Mouse (Mus musculus): Measurements from ENCODE around the gene Srp68.

The Srp68 gene

DNA sequence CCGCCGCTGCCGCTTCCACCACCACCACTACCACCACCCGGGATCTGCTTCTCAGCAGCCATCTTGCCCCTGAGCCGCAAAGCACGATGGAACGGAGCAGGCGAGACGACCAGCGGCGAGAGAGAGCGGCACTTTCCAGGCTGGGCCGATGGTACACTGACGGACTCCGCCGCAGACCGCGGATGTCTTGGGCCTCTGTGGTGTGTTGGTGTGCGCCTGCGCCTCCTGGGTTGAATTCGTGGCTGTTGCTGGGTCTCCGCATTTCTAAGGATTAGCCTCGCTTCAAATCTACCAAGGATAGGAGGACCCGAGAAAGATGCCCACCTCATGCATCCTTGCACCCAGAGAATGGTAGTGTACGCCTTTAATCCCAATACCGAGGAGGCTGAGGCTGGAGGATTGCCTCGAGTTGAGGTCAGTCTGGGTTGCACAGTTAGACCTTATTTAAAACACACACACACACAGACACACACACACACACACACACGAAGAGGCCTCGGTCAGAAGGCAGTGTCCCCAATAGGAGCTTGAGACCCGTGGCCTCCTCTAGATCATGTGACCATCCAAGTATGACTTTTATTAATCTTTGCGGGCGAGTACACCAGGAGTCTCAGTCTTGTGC is at the start of gene Srp68:
Gene Srp68, minus strand, starts transcription at position 173 of the 622 bp plus-strand sequence.
- peak; percentile 83 to 88 for DNase-seq (ENCODE audit: low read depth in 2 of 2, low spot score in 2 of 2)

DNA sequence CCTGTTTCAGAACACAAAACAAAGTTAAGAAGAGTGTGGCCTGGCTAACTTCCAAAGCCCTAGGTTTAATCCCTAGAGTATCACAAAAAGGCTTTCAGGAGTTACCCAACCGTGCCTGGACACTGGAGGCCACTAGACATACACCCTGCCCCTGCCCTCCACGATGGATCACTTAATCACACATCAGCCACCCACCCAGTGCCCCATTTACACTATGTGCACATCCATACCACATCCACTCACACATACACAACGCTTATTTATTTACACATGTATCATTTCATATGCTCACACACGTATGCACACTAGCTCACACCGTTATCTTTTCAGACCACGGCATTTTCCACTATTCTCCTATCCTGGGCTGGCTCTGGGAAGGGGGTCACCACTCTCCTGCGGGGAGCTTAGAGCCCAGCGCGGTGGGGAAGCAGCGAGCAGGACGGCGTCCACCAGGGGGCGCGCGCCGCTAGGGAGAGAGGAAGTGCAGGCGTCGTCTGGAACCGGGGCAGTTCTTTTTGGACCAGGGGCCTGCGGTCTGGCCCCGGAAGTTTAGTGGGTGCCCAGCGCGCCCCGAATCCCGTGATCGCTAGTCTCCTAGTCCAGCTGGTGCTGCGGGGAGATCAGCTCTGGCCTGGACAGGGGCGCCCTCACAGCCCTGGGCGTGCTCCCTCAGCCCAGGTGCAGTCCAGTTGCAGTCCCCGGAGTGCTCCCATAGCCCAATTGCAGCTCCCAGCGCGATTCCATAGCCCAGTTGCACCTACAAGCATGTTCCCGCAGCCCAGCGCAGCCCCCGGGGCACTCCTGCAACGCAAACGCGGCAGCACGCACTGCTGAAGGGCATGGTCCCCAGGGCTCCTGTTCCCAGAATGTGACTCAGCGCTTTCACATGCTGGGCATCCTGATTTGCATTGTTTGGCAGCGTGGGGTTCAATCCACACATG is 45.0 kb upstream of the Srp68 start:
- DNase-seq (ENCODE audit: low read depth in 2 of 2, low spot score in 2 of 2), result peak; percentile 85 to 86

DNA sequence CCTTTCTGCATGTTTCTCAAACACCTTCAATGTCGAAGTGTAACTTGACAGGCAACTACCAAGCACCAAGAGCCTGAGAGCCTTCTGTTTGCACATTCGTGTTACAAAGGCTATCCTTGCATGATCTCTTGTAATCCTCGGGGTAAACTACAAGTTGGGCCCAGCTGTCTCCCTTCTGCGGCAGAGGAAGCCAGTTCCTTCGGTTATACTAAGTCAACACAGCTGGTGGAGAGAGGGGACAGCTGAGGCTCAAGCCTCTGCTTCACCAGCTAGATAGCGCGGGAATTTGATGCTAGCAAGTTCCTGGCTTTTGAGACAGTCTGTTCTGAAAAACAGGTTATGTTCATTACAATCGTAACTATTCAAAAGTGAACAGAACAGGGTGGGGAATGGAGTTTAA is 38.3 kb upstream of the Srp68 start:
- no peak for DNase-seq (ENCODE audit: low read depth in 2 of 2, low spot score in 2 of 2)

DNA sequence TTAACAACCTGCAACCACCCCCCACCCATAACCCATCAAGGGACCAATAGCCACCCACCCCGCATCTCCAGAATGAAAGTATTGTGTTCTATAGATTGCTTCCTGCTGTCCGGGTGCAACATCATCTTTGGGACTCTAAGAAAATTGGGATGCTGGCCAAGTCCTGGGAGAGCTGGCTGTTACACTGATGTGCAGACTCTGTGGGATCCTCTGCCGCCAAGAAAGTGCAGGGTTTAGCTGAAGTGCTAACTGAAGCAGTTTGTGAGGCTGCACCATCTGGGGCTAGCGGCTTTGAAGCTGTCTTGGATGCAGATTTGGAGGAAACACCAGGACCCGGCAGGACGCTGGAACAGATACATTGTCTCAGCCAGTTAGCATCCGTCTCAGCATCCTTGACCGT is 37.2 kb upstream of the Srp68 start:
- DNase-seq (ENCODE audit: low read depth in 2 of 2, low spot score in 2 of 2), result no peak

DNA sequence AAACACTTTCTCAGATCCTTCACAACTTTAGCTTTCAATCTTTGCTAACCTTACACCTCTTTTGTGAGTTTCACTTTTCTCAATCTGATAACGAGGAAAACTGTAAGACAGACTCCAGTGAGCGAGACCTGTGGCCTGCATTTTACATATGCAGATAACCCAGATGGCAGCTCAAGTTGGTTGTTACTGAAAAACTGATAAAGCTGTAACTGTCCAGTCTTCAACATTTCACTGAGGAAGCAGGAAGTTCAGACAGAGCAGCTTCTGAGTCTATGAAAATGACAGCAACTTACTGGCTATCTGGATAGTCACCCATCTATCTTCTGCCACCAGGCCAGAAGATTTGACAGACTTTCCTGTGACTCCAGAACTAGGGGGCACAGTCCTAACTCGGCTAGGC is 35.6 kb upstream of the Srp68 start:
- no peak for DNase-seq (ENCODE audit: low read depth in 2 of 2, low spot score in 2 of 2)

DNA sequence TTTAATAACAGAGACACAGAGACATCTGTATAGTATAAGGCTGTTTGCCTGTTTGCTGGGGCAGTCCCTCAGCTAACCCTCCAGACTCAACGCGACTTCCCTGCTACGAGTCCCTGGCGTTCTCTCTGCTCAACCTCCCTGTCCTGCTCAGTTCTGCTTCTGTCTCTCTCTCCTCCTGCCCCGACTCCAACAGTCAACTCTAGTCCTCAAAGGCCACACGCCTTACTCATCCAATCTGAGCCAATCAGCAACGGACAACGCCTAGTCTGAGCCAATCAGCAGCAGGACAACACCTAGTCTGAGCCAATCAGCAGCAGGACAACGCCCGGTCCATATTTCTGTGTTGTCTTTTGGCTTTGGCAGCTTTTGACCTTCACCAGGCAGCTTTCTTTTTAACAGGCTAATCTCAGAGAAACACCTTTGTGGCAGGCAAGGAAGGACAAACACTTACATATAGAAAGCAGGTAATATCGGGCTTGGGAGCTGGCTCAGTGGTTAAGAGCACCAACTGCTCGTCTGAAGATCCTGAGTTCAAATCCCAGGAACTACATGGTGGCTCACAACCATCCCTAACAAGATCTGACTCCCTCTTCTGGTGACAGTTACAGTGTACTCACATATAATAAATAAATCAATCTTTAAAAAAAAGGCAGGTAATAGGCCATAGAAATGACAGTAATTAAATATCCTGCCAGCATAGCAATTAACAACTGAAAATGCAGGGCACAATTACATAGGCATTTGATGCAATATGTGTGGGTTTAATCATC is 33.9 kb upstream of the Srp68 start:
- DNase-seq (ENCODE audit: low read depth in 2 of 2, low spot score in 2 of 2), result no peak

DNA sequence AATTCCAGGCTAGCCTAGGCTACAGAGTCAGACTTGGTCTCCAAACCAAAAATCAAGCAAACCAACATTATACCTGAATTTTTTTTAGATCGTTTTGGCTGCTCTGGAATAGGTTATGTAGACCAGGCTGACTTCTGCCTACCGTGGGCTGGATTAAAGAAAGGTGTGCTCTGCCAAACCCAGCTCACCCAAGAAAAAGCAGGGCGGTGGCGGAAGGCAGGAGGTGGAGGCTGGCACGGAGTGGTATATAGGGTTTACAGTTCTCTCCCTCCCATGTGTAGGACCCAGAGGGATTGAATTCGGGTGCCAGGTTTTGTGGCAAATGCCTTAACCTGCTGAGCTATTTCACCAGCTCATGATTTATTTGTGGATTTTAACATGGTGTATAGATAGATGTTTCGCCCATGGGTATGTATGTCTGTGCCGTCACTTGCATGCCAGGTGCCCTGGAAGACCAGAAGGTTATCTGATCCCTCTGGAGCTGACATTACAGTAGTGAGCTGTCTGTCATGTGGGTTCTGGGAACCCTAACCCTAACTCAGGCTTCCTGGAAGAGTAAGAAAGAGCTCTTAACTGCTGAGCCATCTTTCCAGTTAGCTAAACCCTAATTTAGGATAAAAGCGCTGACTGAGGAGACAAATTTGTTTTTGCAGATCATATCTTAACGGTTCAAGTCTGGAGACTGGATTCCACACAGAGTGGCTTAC is 33.2 kb upstream of the Srp68 start, which contains the start of gene Exoc7:
Gene Exoc7, minus strand, starts transcription at position 215 of the 707 bp plus-strand sequence.
- DNase-seq (ENCODE audit: low read depth in 2 of 2, low spot score in 2 of 2), result no peak

DNA sequence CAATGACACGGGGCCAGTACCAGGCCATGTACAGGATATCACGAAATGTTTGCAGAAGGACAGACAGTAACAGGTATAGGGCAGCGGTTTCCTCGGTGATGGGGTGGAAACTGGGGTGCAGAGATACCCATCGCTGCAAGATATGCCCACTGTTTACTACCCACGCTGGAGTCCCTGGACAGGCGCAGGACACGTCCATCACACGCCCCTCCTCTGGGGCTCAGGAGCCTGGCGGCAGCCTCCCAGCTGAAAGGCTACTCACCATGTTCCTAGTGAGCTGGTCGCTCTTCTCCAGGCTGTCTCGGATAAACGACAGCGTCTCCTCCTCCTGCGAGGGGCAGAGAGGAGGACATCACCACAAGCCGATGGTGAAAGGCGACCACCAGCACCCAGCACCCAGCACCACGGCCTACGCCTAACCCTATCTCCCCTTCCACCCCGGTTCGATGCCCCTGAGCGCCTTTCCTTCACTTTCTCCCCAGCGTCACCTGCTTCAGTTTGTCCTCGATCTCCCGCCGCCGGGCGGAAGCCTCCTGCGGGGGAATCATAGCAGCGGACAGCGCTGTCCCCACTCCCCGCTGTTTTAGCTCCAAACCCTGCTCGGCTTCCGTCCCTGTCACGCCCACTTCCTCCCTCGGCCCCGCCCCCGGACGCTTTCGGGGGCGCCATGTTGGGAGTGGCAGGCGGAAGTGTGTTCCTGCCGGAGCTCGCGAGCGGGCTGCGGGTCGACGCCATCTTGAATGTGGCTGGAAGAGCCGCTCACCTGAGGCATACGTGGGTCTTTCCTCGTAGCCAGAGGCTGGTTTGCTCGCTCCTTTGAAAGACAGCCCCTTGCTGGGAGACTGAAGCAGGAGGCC is 32.3 kb upstream of the Srp68 start:
- peak; percentile 84 to 91 for DNase-seq (ENCODE audit: low read depth in 2 of 2, low spot score in 2 of 2)

DNA sequence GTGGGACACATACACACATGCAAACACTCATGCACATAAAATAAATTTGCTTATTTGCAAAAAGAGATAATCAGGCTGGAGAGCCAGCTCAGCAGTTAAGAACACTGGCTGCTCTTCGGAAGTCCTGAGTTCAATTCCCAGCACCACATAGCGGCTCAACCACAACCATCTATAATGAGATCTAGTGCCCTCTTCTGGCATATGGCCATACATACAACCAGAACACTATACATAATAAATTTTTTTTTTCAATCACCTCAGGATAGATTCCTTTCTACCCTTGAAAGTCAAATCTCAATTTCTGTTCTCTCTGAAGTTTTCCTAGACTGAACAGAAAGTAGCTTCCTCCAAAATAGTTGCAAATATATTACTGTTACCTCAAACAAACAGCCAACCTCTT is 31.4 kb upstream of the Srp68 start:
- DNase-seq (ENCODE audit: low read depth in 2 of 2, low spot score in 2 of 2), result no peak

DNA sequence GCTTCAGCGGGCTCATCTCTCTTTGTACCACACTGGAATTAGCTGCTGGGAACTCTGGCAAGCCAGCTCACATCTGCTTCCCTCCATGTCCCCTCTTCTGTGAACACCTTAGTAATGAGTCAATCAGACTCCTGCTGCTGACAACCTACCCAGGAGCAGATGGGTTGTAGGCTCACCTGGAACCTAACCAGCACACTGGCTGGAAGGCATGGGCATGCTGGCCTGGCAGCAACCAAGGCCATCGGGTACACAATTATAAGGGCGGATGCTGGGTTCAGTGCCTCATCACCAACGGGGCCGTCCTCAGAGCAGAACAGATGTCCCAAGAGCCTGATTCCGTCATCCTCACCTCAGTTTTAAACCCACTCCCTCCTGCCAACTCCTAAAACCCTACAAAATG is 24.6 kb upstream of the Srp68 start:
- DNase-seq (ENCODE audit: low read depth in 2 of 2, low spot score in 2 of 2), result no peak

DNA sequence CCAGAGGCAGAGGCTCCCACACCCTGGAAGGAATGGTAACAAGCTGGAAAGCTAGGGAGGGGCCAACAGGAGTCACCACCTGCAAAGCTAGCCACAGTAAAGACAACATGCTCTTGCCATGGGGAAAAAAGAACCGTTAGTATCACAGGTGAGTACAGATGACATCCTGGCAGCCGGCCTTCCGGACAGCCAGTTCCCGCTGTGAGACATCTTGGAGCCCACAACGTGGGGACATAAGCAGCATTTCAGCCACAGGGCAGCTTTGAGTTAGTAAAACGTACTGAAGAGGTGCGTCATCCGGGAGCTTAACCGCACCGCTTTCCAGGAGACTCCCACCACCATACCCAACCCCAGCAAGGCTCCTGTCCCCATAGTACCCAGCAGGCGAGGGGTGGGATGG is 24.2 kb upstream of the Srp68 start:
- DNase-seq (ENCODE audit: low read depth in 2 of 2, low spot score in 2 of 2), result no peak

DNA sequence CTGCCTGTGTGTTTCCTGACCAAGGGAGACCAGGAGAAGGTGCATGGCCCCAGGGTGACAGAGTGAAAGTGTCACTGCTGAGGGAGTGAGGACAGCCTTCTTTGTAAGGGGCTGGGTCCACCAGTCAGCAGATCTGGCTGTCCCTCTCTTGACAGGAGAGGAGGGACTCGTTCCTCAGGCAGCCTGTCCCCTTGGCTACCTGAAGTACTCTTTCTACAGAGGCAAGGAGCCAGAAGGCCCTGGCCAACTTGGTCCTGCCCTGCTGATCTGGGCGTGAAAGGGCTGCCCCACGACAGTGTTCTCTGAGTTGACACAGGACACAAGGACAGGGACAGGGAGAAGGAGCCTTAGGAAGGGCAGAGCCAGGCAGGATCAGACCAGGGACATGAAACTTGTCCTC is 23.0 kb upstream of the Srp68 start:
- no peak for DNase-seq (ENCODE audit: low read depth in 2 of 2, low spot score in 2 of 2)

DNA sequence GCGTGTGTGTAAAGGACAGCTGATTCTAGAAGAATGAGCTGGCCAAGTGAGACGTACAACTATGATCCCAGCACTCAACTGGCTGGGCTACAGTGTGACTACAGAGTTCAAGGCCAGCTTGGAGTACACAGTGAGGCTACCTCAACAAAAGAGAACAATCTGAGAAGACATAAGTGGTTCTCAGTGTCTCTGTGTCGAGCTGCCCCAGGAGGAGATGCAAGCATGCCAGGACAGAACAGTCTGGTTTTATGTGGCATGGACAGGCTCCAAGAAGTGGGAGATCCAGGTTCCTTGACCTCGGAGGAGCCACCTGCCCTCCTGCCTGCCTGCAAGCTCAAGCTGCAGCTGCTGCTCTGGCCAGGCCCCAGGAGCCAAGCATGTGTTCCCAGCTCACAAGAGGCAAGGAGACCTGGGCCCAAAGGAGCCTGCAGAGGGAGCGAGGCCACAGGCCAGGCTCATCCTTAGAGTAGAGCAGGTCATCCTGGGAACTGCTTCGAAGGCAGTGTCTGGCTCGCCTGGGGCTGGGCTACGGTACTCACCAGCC is 22.2 kb upstream of the Srp68 start:
- no peak for DNase-seq (ENCODE audit: low read depth in 2 of 2, low spot score in 2 of 2)

DNA sequence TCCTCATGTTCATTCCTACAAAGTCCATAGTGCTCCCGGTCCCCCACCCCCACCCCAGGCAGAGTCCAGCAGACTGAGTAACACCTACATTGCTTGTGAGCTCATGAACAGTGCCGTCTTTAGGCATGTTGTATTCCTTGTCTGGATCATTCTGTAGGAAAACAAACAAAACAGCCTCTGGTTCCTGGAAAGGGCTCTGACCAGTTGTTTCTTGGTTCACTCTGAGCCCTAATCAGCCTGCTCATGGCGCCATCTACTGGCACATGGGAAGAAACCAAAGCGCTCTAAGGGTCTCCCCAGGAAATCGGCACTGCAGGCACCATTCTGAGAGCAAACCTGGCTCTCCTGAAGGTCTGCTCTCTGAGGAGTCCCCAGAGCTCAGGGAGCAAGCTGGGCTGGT is 20.3 kb upstream of the Srp68 start:
- DNase-seq (ENCODE audit: low read depth in 2 of 2, low spot score in 2 of 2), result peak in 1 of 2 experiments; percentile 24

DNA sequence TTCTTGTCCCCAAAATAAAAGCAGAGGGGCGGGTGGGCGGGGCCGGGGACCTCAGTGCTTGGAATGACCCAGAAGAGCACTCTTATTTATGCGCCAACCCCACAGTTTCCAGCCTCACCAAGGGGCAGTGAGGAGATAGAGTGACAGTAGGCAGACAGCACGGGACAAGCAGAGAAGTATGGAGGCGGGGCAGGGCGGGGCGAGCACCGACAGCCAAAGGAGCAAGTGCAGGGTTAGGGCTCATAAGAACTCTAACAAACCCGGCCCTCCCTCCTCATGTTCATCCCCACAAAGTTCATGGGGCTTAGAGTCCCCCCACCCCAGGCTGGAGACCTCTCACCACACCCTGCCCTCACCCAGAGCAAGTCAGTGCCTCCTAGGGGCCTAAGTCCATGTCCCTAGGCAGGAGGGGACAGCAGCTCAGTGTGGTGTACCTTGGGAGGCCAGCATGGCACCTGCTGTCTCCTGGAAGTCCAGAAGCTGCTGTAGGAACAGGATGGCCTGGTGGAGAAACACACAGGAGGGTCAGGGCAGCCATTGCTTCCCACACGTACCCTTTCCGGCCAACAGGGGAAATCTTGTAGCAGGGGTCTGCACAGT is 19.6 kb upstream of the Srp68 start:
- DNase-seq (ENCODE audit: low read depth in 2 of 2, low spot score in 2 of 2), result no peak

DNA sequence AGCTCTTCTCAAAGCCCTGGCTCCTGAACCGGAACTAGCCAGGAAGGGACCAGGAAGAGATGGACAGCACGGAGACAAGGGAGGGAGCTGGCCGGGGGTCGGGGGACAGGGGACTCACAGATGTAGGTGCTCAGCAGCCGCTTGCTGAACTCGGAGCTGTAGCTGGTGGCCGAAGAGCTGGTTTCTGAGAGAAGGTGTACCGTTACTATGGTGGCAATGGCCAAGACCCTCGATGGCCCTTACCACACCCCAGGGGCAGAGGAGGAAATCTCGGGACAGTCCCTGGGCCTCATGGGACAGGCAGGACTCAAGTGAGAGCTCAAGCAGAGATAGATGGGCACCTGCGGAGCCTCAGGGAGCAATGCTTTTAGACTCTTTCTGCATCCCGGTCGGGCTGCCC is 18.4 kb upstream of the Srp68 start:
- no peak for DNase-seq (ENCODE audit: low read depth in 2 of 2, low spot score in 2 of 2)

DNA sequence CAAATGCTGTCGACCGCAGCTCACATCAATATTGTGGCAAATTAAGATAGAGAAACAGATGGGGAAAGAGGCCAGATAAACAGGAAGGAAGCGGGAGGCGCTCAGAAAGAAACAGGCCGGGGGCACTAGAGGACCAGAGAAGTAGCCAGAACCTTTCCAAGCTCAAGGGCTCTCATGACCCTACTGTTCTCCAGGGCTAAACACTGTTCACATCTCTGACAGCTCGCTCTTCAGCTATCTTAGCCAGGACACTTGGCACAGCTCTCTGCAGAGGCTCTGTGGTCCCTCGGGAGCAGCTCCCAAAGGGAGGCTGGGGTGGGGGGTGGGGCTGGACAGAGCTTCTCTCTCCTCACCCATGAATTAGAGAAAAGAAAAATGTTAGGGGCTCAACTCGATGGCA is 16.5 kb upstream of the Srp68 start:
- no peak for DNase-seq (ENCODE audit: low read depth in 2 of 2, low spot score in 2 of 2)

DNA sequence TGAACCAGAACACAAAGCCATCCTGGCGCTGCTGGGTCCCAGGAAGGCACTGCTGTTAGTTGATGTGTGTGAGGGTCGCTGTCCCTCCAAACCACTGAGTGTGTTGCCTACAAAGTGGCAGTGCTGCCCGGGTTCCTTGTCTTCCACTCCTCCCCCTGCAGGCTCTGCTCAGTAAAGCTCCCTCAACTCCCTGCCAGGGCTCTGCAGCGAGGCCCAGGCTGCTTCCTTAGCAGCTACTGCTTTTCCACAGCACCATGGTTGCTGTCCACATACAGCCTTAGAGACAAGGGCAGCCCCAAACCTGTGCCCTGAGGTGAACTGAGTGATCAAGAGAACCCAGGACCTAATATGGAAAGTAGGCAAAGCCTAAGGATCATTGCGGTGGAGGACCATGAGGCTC is 13.3 kb upstream of the Srp68 start:
- no peak for DNase-seq (ENCODE audit: low read depth in 2 of 2, low spot score in 2 of 2)

DNA sequence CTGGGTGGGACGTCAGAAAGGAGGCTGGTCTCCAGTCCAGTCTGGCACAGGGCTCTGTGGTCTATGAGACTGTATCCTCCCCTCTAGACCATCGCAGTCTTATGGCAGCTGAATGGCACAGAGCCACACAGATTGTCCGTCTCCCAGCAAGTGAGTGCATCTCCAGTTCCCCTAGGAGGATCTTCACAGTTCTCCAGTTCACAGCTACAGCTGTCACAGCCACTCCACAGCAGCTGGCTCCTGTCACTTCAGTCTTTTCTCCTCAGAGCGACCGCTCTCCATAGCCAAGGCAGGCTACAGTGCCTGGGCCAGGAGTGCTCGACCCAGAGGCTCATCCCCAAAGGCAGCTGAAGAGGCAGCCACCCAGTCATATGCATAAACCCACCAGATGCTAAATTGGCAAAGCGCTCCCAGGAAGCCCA is 11.8 kb upstream of the Srp68 start:
- DNase-seq (ENCODE audit: low read depth in 2 of 2, low spot score in 2 of 2), result no peak
